Mouse (Mus musculus) liver, postnatal 0 days (tissue): ENCODE results near the gene Pidd1.

Experiments
- CTCF ChIP-seq: sonication (generic); IDR thresholded peaks from 2 replicates; pipeline ENCODE4 v1.5.1; 2016; ENCODE audit warnings: antibody characterized with exemption, low read depth
- EP300 ChIP-seq: IDR thresholded peaks from 2 replicates; pipeline ENCODE4 v1.6.1; 2016; ENCODE audit warnings: antibody characterized with exemption, low read depth, mild to moderate bottlenecking

GRCm38 (mm10) chr7:141463824-141464602 is 20.2 kb upstream of the Pidd1 start:
- TF ChIP-seq CTCF: no peak
- no peak for TF ChIP-seq EP300
